Mouse (Mus musculus): ENCODE data around the gene Arf5. TPM values are rescaled to one million over a fixed set of nuclear protein-coding genes. Genes with fewer than 3 reads are reported as not detected.
A peak's percentile ranks its signal among the peaks of the same experiment; 100 is the strongest.

Gene Arf5
- polyA plus RNA-seq, 1 experiment from 2014 or later = 342 TPM

DNA sequence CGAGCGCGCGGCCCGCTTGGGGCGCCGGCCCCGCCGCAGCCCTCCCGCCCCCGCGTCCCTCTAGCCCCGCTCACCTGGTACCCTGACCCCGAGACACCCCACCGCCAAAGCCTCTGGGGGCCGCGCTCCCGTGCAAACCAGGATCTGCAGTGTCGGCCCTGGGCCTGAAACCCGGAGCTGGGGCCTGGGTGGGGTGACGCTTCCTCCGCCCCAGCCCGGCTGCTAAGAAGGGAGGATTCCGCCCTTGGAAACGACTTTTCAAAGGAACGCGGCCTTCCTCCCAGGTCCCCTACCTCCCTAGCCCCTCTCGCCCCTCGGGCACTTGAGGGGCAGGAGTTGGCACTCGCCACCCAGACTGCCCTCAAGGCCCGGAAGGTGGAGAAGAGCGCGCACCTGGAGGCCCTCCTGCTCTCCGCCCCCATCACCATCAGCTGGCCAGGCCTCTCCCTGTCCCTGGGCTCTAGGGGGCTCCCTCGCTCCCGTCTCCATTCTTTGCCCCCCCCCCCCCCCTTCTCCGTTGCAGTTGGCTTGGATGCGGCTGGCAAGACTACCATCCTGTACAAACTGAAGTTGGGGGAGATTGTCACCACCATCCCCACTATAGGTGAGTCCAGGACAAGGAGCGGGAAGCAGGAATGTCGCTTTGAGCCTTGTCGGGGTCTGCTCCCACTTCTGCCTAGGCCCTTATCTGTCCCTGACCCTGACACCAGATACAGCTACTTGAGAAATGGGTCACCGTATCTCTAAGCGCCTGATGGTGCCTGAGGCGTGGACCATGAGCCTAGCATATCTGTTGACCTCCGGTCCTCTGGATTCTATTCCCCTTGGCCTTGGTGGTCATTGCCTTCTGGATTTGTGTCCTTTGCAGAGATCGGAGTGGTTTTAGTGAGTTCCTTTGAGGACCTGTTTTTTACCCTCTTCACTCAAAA is 671 bp downstream of the Arf5 start:
- H3K27me3 ChIP-seq (ENCODE audit: control insufficient read depth, insufficient read depth, low read depth, low read length) = no peaks in the 10 kb centered on the region
- peak; percentile 44 for ATAC-seq (ENCODE audit: low read depth)
- peaks cover 5% of the 10 kb centered on the region; the same call in 1 of the 2 replicates for H3K36me3 ChIP-seq (ENCODE audit: control insufficient read depth, insufficient read depth, low read length)
- no peaks in the 10 kb centered on the region for H3K9me3 ChIP-seq (ENCODE audit: control insufficient read depth, low read length)
- peak overlapping the region; percentile 72 for H3K4me2 ChIP-seq (ENCODE audit: low read depth, low read length)
- H3K9ac ChIP-seq (ENCODE audit: low read length) = peak overlapping the region; percentile 97
- peaks cover 30% of the 10 kb centered on the region for H3K4me1 ChIP-seq (replicated peaks; ENCODE audit: control insufficient read depth, insufficient read depth, low read length)
- peak overlapping the region; percentile 89 for H3K4me3 ChIP-seq (ENCODE audit: low read length)
- peak overlapping the region; percentile 83 for H3K27ac ChIP-seq (ENCODE audit: low read length)
- WGBS = 6% methylated on average over 41 of the region's 46 CpGs

GRCm38 (mm10) chr6:28425019-28425418 is 1.7 kb downstream of the Arf5 start:
- H3K9me3 ChIP-seq (ENCODE audit: control insufficient read depth, low read length) = no peaks in the 10 kb centered on the region
- H3K4me3 ChIP-seq (ENCODE audit: low read length) = no peak overlapping the region
- peaks cover 5% of the 10 kb centered on the region; the same call in 1 of the 2 replicates for H3K36me3 ChIP-seq (ENCODE audit: control insufficient read depth, insufficient read depth, low read length)
- WGBS = 79% methylated on average over 6 of the region's 6 CpGs
- H3K27me3 ChIP-seq (ENCODE audit: control insufficient read depth, insufficient read depth, low read depth, low read length) = no peaks in the 10 kb centered on the region
- H3K4me2 ChIP-seq (ENCODE audit: low read depth, low read length) = peak overlapping the region; percentile 72
- no peak overlapping the region for H3K27ac ChIP-seq (ENCODE audit: low read length)
- peaks cover 23% of the 10 kb centered on the region for H3K4me1 ChIP-seq (replicated peaks; ENCODE audit: control insufficient read depth, insufficient read depth, low read length)
- no peak for ATAC-seq (ENCODE audit: low read depth)
- H3K9ac ChIP-seq (ENCODE audit: low read length) = no peak overlapping the region

DNA sequence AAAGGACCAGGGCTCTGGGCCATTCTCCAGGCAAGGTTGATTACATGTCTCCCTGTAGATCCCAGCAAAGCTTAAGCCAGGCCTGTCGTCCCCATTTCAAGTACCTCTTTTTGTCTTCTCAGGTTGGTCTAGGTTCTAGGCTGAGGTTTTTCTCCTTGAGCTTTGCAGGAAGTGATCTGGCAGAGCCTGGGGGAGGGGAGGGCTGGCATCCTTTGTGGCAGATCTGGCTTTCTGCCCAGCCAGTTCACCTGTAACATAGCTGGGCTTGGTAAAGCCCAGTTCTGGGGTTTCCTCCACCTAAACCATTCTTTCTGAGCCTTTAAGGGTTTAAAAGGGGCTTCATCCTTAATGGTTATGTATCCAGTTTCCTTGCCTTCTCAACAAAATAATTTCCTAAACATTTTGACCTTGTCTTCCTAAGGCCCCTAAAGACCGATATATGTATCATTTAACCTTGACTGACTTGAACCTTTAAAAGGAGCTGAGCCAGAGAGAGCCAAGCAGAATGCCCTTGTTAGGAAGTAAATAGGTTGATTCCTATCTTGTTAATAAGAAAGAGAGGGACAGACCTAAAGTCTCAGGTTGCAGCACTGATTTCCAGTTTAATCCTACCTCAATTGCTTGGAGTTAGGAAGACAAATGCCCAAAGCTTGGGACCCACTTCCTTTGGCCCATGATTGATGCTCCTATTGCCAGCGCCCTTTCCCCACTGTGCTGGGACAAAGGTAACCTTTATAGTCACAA is 3.9 kb downstream of the Arf5 start, which contains the start of gene Fscn3:
Gene Fscn3, plus strand, starts transcription at position 694 of the 744 bp plus-strand sequence.
- Histone ChIP-seq H3K4me1 (replicated peaks; ENCODE audit: control insufficient read depth, insufficient read depth, low read length) (peaks cover 10% of the 10 kb centered on the region), H3K27me3 (ENCODE audit: control insufficient read depth, insufficient read depth, low read depth, low read length) (no peaks in the 10 kb centered on the region), H3K4me2 (ENCODE audit: low read depth, low read length) (no peak within 1 kb of the TSS), H3K36me3 (ENCODE audit: control insufficient read depth, insufficient read depth, low read length) (peaks cover 5% of the 10 kb centered on the region; the same call in 1 of the 2 replicates), H3K27ac (ENCODE audit: low read length) (no peak within 1 kb of the TSS), H3K9me3 (ENCODE audit: control insufficient read depth, low read length) (no peaks in the 10 kb centered on the region), H3K9ac (ENCODE audit: low read length) (no peak within 1 kb of the TSS), H3K4me3 (ENCODE audit: low read length) (no peak within 1 kb of the TSS)
- ATAC-seq (ENCODE audit: low read depth) = no peak
- 75% methylated on average over 3 of the region's 3 CpGs for WGBS

DNA sequence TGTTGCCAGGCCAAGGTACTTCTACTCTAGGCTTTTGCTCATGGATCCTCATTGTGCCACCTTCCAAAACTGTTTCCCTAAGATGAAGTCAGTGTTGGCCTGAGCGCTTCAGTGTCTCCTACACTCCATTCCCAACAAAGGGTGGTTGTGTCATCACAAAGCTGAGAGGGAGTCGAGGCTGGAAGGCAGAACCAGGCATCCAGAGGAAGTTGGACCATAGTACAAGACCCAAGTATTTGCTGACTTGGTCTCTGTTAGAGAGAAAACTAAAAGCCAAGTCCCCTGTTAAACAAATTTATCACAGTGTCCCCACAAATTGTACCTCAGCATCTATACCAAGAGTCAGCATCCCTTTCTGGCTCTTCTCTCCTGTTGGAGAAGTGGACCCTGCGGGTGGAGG is 4.9 kb downstream of the Arf5 start, which contains the start of gene Gcc1:
Gene Gcc1, minus strand, starts transcription at position 101 of the 400 bp plus-strand sequence.
- no peak within 1 kb of the TSS for H3K4me3 ChIP-seq (ENCODE audit: low read length)
- no peaks in the 10 kb centered on the region for H3K9me3 ChIP-seq (ENCODE audit: control insufficient read depth, low read length)
- 90% methylated on average over 3 of the region's 3 CpGs for WGBS

DNA sequence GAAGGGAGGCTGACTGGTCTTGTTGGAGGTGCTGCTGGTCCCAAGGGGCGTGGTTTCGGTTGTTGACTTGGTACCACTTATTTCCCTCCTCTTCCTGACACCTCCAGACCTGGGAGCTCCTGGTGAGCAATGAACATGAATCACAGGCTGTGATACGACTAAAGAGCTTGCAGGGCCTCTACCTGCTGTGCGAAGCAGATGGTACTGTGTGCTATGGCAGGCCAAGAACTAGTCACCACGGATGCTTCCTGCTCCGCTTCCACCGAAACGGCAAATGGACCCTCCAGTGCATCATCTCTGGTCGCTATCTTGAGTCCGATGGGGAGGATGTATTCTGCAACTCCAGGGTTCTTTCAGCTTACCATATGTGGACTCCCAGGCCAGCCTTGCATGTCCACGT is 6.5 kb downstream of the Arf5 start:
- ATAC-seq (ENCODE audit: low read depth) = no peak
- Histone ChIP-seq H3K4me1 (replicated peaks; ENCODE audit: control insufficient read depth, insufficient read depth, low read length) (peaks cover 3% of the 10 kb centered on the region; the same call in 1 of the 2 replicates), H3K27me3 (ENCODE audit: control insufficient read depth, insufficient read depth, low read depth, low read length) (no peaks in the 10 kb centered on the region), H3K4me3 (ENCODE audit: low read length) (no peak overlapping the region), H3K36me3 (ENCODE audit: control insufficient read depth, insufficient read depth, low read length) (peaks cover 5% of the 10 kb centered on the region; the same call in 1 of the 2 replicates), H3K9ac (ENCODE audit: low read length) (no peak overlapping the region), H3K9me3 (ENCODE audit: control insufficient read depth, low read length) (no peaks in the 10 kb centered on the region), H3K27ac (ENCODE audit: low read length) (no peak overlapping the region), H3K4me2 (ENCODE audit: low read depth, low read length) (no peak overlapping the region)
- 81% methylated on average over 11 of the region's 11 CpGs for WGBS

More for the DNA sequence above, 4.9 kb downstream of the Arf5 start, which contains the start of gene Gcc1:
- Histone ChIP-seq H3K4me1 (replicated peaks; ENCODE audit: control insufficient read depth, insufficient read depth, low read length) (peaks cover 10% of the 10 kb centered on the region), H3K36me3 (ENCODE audit: control insufficient read depth, insufficient read depth, low read length) (peaks cover 5% of the 10 kb centered on the region; the same call in 1 of the 2 replicates), H3K27ac (ENCODE audit: low read length) (no peak within 1 kb of the TSS), H3K4me2 (ENCODE audit: low read depth, low read length) (no peak within 1 kb of the TSS), H3K27me3 (ENCODE audit: control insufficient read depth, insufficient read depth, low read depth, low read length) (no peaks in the 10 kb centered on the region), H3K9ac (ENCODE audit: low read length) (no peak within 1 kb of the TSS)
- ATAC-seq (ENCODE audit: low read depth) = no peak

GRCm38 (mm10) chr6:28430795-28431537 is 7.6 kb downstream of the Arf5 start:
- WGBS = 65% methylated on average over 10 of the region's 10 CpGs
- ATAC-seq (ENCODE audit: low read depth) = peak; percentile 71
- Histone ChIP-seq H3K4me2 (ENCODE audit: low read depth, low read length) (no peak overlapping the region), H3K9me3 (ENCODE audit: control insufficient read depth, low read length) (no peaks in the 10 kb centered on the region), H3K4me1 (replicated peaks; ENCODE audit: control insufficient read depth, insufficient read depth, low read length) (no peaks in the 10 kb centered on the region), H3K27me3 (ENCODE audit: control insufficient read depth, insufficient read depth, low read depth, low read length) (no peaks in the 10 kb centered on the region), H3K9ac (ENCODE audit: low read length) (no peak overlapping the region), H3K27ac (ENCODE audit: low read length) (no peak overlapping the region), H3K36me3 (ENCODE audit: control insufficient read depth, insufficient read depth, low read length) (peaks cover 2% of the 10 kb centered on the region; the same call in 1 of the 2 replicates), H3K4me3 (ENCODE audit: low read length) (no peak overlapping the region)

- no peaks in the 10 kb centered on the region for H3K9me3 ChIP-seq (ENCODE audit: control insufficient read depth, low read length)
- H3K27me3 ChIP-seq (ENCODE audit: control insufficient read depth, insufficient read depth, low read depth, low read length) = no peaks in the 10 kb centered on the region
- H3K4me1 ChIP-seq (replicated peaks; ENCODE audit: control insufficient read depth, insufficient read depth, low read length) = no peaks in the 10 kb centered on the region
- H3K27ac ChIP-seq (ENCODE audit: low read length) = no peak overlapping the region
- H3K4me2 ChIP-seq (ENCODE audit: low read depth, low read length) = no peak overlapping the region
- no peak overlapping the region for H3K9ac ChIP-seq (ENCODE audit: low read length)
- H3K4me3 ChIP-seq (ENCODE audit: low read length) = no peak overlapping the region
- ATAC-seq (ENCODE audit: low read depth) = no peak
- 57% methylated on average over 6 of the region's 6 CpGs for WGBS
- no peaks in the 10 kb centered on the region for H3K36me3 ChIP-seq (ENCODE audit: control insufficient read depth, insufficient read depth, low read length)
Measured at GRCm38 (mm10) chr6:28431538-28431855, 8.1 kb downstream of the Arf5 start.

GRCm38 (mm10) chr6:28447937-28448336 is 24.6 kb downstream of the Arf5 start:
- no peaks in the 10 kb centered on the region for H3K4me1 ChIP-seq (replicated peaks; ENCODE audit: control insufficient read depth, insufficient read depth, low read length)
- H3K27me3 ChIP-seq (ENCODE audit: control insufficient read depth, insufficient read depth, low read depth, low read length) = peaks cover 23% of the 10 kb centered on the region
- no peaks in the 10 kb centered on the region for H3K9me3 ChIP-seq (ENCODE audit: control insufficient read depth, low read length)
- no peak overlapping the region for H3K9ac ChIP-seq (ENCODE audit: low read length)
- H3K4me3 ChIP-seq (ENCODE audit: low read length) = no peak overlapping the region
- H3K27ac ChIP-seq (ENCODE audit: low read length) = no peak overlapping the region
- no peak overlapping the region for H3K4me2 ChIP-seq (ENCODE audit: low read depth, low read length)
- WGBS = 78% methylated on average over 7 of the region's 7 CpGs
- ATAC-seq (ENCODE audit: low read depth) = no peak
- H3K36me3 ChIP-seq (ENCODE audit: control insufficient read depth, insufficient read depth, low read length) = no peaks in the 10 kb centered on the region

Data from lung, embryonic 16.5 days (tissue).